Mouse (Mus musculus) intestine, embryonic 15.5 days (tissue): Measurements from ENCODE around the gene Fzd2. TPM values are rescaled to one million over a fixed set of nuclear protein-coding genes. Genes with fewer than 3 reads are reported as not detected.
"Not testable (repeated sequence)": the region's sequence is repeated elsewhere in the genome, so short reads cannot be mapped to it uniquely, and the experiment has no call there.

Experiments
- ATAC-seq: fragments of 200-750 bp; cut with Nextera tagmentation; 2 replicates; pipeline ENCODE4 v1.8.0; 2017; ENCODE audit warnings: moderate TSS enrichment, moderate library complexity
- H3K27ac ChIP-seq: fragments of 300-500 bp; sonication (generic); 2 replicates; pipeline ENCODE4 v1.5.1; 2015; ENCODE audit warnings: mild to moderate bottlenecking, inconsistent platforms
- H3K27me3 ChIP-seq: fragments of 300-500 bp; sonication (generic); replicated peaks from 2 replicates; pipeline ENCODE4 v1.6.1; 2015; ENCODE audit warnings: inconsistent platforms
- H3K36me3 ChIP-seq: fragments of 300-500 bp; sonication (generic); 2 replicates; pipeline ENCODE4 v1.6.1; 2015; ENCODE audit warnings: inconsistent platforms
- H3K4me1 ChIP-seq: fragments of 300-500 bp; sonication (generic); replicated peaks from 2 replicates; pipeline ENCODE4 v1.6.1; 2015; ENCODE audit warnings: inconsistent platforms
- H3K4me2 ChIP-seq: fragments of 300-500 bp; sonication (generic); replicated peaks from 2 replicates; pipeline ENCODE4 v1.6.1; 2015; ENCODE audit warnings: mild to moderate bottlenecking, inconsistent platforms
- H3K4me3 ChIP-seq: fragments of 300-500 bp; sonication (generic); replicated peaks from 2 replicates; pipeline ENCODE4 v1.5.1; 2015; ENCODE audit warnings: inconsistent platforms
- H3K9ac ChIP-seq: fragments of 300-500 bp; sonication (generic); 2 replicates; pipeline ENCODE4 v1.6.1; 2015; ENCODE audit warnings: inconsistent platforms
- H3K9me3 ChIP-seq: fragments of 300-500 bp; sonication (generic); 2 replicates; pipeline ENCODE4 v1.6.1; 2016; ENCODE audit warnings: inconsistent platforms
- WGBS: fragments of 180-500 bp; shearing (Covaris S2); methylation state at CpG from one replicate; pipeline ENCODE4 v1.1.7; 2015; 5-methylcytosine and 5-hydroxymethylcytosine counted together
- polyA plus RNA-seq: library from polyadenylated mRNA; unstranded; fragments of >200 nt; fragmentation: Nextera tagmentation; extraction: Ambion mirVana; gene quantifications from 2 replicates; pipeline ENCODE4 v1.2.1, GENCODE M21; 2015

Gene Fzd2
- polyA plus RNA-seq = 15.6 and 15.9 TPM in 2 replicates

GRCm38 (mm10) chr11:102604010-102604584, at the start of gene Fzd2:
TSS of gene Fzd2 (plus strand) at chr11:102604396.
- under 1% methylated on average over 31 of the region's 31 CpGs for WGBS
- Histone ChIP-seq H3K36me3 (no peaks in the 10 kb centered on the region), H3K27me3 (peaks cover 15% of the 10 kb centered on the region; the same call in 1 of the 2 replicates), H3K4me1 (peaks cover 13% of the 10 kb centered on the region), H3K4me3 (peak within 1 kb of the TSS; percentile 75), H3K27ac (peak within 1 kb of the TSS; percentile 96), H3K4me2 (peak within 1 kb of the TSS; percentile 80), H3K9ac (peak within 1 kb of the TSS; percentile 72), H3K9me3 (no peaks in the 10 kb centered on the region)
- peak; percentile 92 for ATAC-seq

GRCm38 (mm10) chr11:102555400-102556030, 48.7 kb upstream of the Fzd2 start:
- Histone ChIP-seq H3K27ac (peak overlapping the region; percentile 93), H3K4me3 (peak overlapping the region; percentile 100), H3K4me2 (peak overlapping the region; percentile 59), H3K27me3 (no peaks in the 10 kb centered on the region), H3K4me1 (peaks cover 16% of the 10 kb centered on the region), H3K9me3 (no peaks in the 10 kb centered on the region), H3K9ac (peak overlapping the region; percentile 94), H3K36me3 (no peaks in the 10 kb centered on the region)
- peak; percentile 41 for ATAC-seq
- WGBS = under 1% methylated on average over 38 of the region's 39 CpGs

GRCm38 (mm10) chr11:102556031-102556715, 48.0 kb upstream of the Fzd2 start, which contains the start of gene Gpatch8:
TSS of gene Gpatch8 (minus strand) at chr11:102556392.
- peaks cover 16% of the 10 kb centered on the region for H3K4me1 ChIP-seq
- peak within 1 kb of the TSS; percentile 100 for H3K4me3 ChIP-seq
- ATAC-seq = peak; percentile 96
- WGBS = 0% methylated on average over 52 of the region's 55 CpGs
- peak within 1 kb of the TSS; percentile 59 for H3K4me2 ChIP-seq
- H3K9me3 ChIP-seq = no peaks in the 10 kb centered on the region
- peak within 1 kb of the TSS; percentile 93 for H3K27ac ChIP-seq
- H3K27me3 ChIP-seq = no peaks in the 10 kb centered on the region
- H3K9ac ChIP-seq = peak within 1 kb of the TSS; percentile 94
- no peaks in the 10 kb centered on the region for H3K36me3 ChIP-seq

GRCm38 (mm10) chr11:102556716-102557074, 47.5 kb upstream of the Fzd2 start:
- Histone ChIP-seq H3K27me3 (no peaks in the 10 kb centered on the region), H3K9ac (no peak overlapping the region), H3K36me3 (no peaks in the 10 kb centered on the region), H3K27ac (0 out of 2 replicates have a peak overlapping the region, but pooled peaks have one; percentile 93), H3K9me3 (no peaks in the 10 kb centered on the region), H3K4me3 (peak overlapping the region; percentile 100; the same call in 1 of the 2 replicates), H3K4me2 (peak overlapping the region; percentile 59), H3K4me1 (peaks cover 16% of the 10 kb centered on the region)
- WGBS = 8% methylated on average over 3 of the region's 3 CpGs
- no peak for ATAC-seq

- H3K27ac ChIP-seq = 0 out of 2 replicates have a peak overlapping the region, but pooled peaks have one; percentile 9
Measured at GRCm38 (mm10) chr11:102557386-102557785, 46.8 kb upstream of the Fzd2 start.

GRCm38 (mm10) chr11:102558704-102559103, 45.5 kb upstream of the Fzd2 start:
- H3K4me1 ChIP-seq = peaks cover 14% of the 10 kb centered on the region
- H3K4me3 ChIP-seq = no peak overlapping the region
- H3K9me3 ChIP-seq = no peaks in the 10 kb centered on the region
- 0 out of 2 replicates have a peak overlapping the region, but pooled peaks have one; percentile 51 for H3K27ac ChIP-seq
- ATAC-seq = peak; percentile 39
- H3K9ac ChIP-seq = no peak overlapping the region
- H3K4me2 ChIP-seq = no peak overlapping the region
- WGBS = 81% methylated on average over 5 of the region's 5 CpGs
- no peaks in the 10 kb centered on the region for H3K36me3 ChIP-seq
- no peaks in the 10 kb centered on the region for H3K27me3 ChIP-seq

More at GRCm38 (mm10) chr11:102557386-102557785, 46.8 kb upstream of the Fzd2 start:
- no peak for ATAC-seq
- Histone ChIP-seq H3K27me3 (no peaks in the 10 kb centered on the region), H3K4me2 (no peak overlapping the region), H3K4me3 (no peak overlapping the region), H3K4me1 (peaks cover 16% of the 10 kb centered on the region), H3K36me3 (no peaks in the 10 kb centered on the region), H3K9me3 (no peaks in the 10 kb centered on the region), H3K9ac (no peak overlapping the region)
- WGBS = 85% methylated on average over 1 of the region's 1 CpGs

- H3K4me1 ChIP-seq, ATAC-seq, H3K36me3 ChIP-seq, H3K4me3 ChIP-seq, H3K27me3 ChIP-seq, H3K9me3 ChIP-seq, H3K27ac ChIP-seq, H3K4me2 ChIP-seq, H3K9ac ChIP-seq: not testable (repeated sequence)
- 69% methylated on average over 14 of the region's 14 CpGs for WGBS
Measured at GRCm38 (mm10) chr11:102564952-102565671, 39.1 kb upstream of the Fzd2 start.

- no peaks in the 10 kb centered on the region for H3K27me3 ChIP-seq
- no peaks in the 10 kb centered on the region for H3K4me1 ChIP-seq
- ATAC-seq = no peak
- H3K9ac ChIP-seq = no peak overlapping the region
- no peak overlapping the region for H3K4me3 ChIP-seq
- no peak overlapping the region for H3K4me2 ChIP-seq
- H3K9me3 ChIP-seq = no peaks in the 10 kb centered on the region
- no peaks in the 10 kb centered on the region for H3K36me3 ChIP-seq
- no peak overlapping the region for H3K27ac ChIP-seq
Measured at GRCm38 (mm10) chr11:102565741-102566140, 38.5 kb upstream of the Fzd2 start.

GRCm38 (mm10) chr11:102566290-102566689, 37.9 kb upstream of the Fzd2 start:
- no peak overlapping the region for H3K4me2 ChIP-seq
- ATAC-seq = no peak
- no peaks in the 10 kb centered on the region for H3K4me1 ChIP-seq
- no peak overlapping the region for H3K27ac ChIP-seq
- WGBS = 96% methylated on average over 1 of the region's 1 CpGs
- H3K9ac ChIP-seq = no peak overlapping the region
- no peaks in the 10 kb centered on the region for H3K27me3 ChIP-seq
- no peak overlapping the region for H3K4me3 ChIP-seq
- H3K9me3 ChIP-seq = no peaks in the 10 kb centered on the region
- no peaks in the 10 kb centered on the region for H3K36me3 ChIP-seq

GRCm38 (mm10) chr11:102567157-102567556, 37.0 kb upstream of the Fzd2 start:
- 86% methylated on average over 6 of the region's 6 CpGs for WGBS

GRCm38 (mm10) chr11:102567723-102568122, 36.5 kb upstream of the Fzd2 start:
- Histone ChIP-seq H3K27me3 (no peaks in the 10 kb centered on the region), H3K36me3 (no peaks in the 10 kb centered on the region), H3K27ac (no peak overlapping the region), H3K4me2 (no peak overlapping the region), H3K4me3 (no peak overlapping the region), H3K4me1 (no peaks in the 10 kb centered on the region), H3K9me3 (no peaks in the 10 kb centered on the region), H3K9ac (no peak overlapping the region)
- no peak for ATAC-seq
- 95% methylated on average over 15 of the region's 15 CpGs for WGBS

More at GRCm38 (mm10) chr11:102567157-102567556, 37.0 kb upstream of the Fzd2 start:
- no peak for ATAC-seq
- H3K27me3 ChIP-seq = no peaks in the 10 kb centered on the region
- H3K4me1 ChIP-seq = no peaks in the 10 kb centered on the region
- H3K27ac ChIP-seq = no peak overlapping the region
- no peaks in the 10 kb centered on the region for H3K9me3 ChIP-seq
- H3K9ac ChIP-seq = no peak overlapping the region
- H3K36me3 ChIP-seq = no peaks in the 10 kb centered on the region
- no peak overlapping the region for H3K4me3 ChIP-seq
- no peak overlapping the region for H3K4me2 ChIP-seq

GRCm38 (mm10) chr11:102568191-102568590, 36.0 kb upstream of the Fzd2 start:
- Histone ChIP-seq H3K27me3 (no peaks in the 10 kb centered on the region), H3K36me3 (no peaks in the 10 kb centered on the region), H3K4me1 (0 out of 2 replicates have a peak, but pooled peaks cover under 1% of the 10 kb centered on the region), H3K4me3 (no peak overlapping the region), H3K9me3 (no peaks in the 10 kb centered on the region), H3K27ac (no peak overlapping the region), H3K9ac (no peak overlapping the region), H3K4me2 (no peak overlapping the region)
- ATAC-seq = no peak
- 76% methylated on average over 12 of the region's 12 CpGs for WGBS
